Mouse (Mus musculus) midbrain, postnatal 0 days (tissue): ENCODE results near the gene Icos. TPM values are rescaled to one million over a fixed set of nuclear protein-coding genes. Genes with fewer than 3 reads are reported as not detected.

Experiments used
- ATAC-seq: fragments of 200-750 bp; cut with Nextera tagmentation; 2 replicates; pipeline ENCODE4 v1.8.0; 2017; ENCODE audit warnings: moderate number of reproducible peaks, mild to moderate bottlenecking, moderate TSS enrichment, moderate library complexity; ENCODE audit not compliant: low FRiP score
- DNase-seq: peaks from one replicate; pipeline ENCODE4 v3.0.0-alpha.2; 2015; ENCODE audit warnings: low spot score
- H3K27ac ChIP-seq: fragments of 300-500 bp; sonication (generic); 2 replicates; pipeline ENCODE4 v1.5.1; 2014; ENCODE audit warnings: low read depth, mild to moderate bottlenecking, low read length, mixed read lengths
- H3K27me3 ChIP-seq: fragments of 300-500 bp; sonication (generic); 2 replicates; pipeline ENCODE4 v1.6.1; 2014; ENCODE audit warnings: low read length, control low read depth, mixed read lengths; ENCODE audit not compliant: insufficient read depth
- H3K36me3 ChIP-seq: fragments of 300-500 bp; sonication (generic); 2 replicates; pipeline ENCODE4 v1.6.1; 2014; ENCODE audit warnings: low read length, control low read depth, mixed read lengths; ENCODE audit not compliant: insufficient read depth
- H3K4me1 ChIP-seq: fragments of 300-500 bp; sonication (generic); 2 replicates; pipeline ENCODE4 v1.6.1; 2014; ENCODE audit warnings: mild to moderate bottlenecking, control low read depth, antibody characterized with exemption, low read length, mixed read lengths; ENCODE audit not compliant: insufficient read depth
- H3K4me2 ChIP-seq: fragments of 300-500 bp; sonication (generic); 2 replicates; pipeline ENCODE4 v1.6.1; 2014; ENCODE audit warnings: low read depth, mild to moderate bottlenecking, low read length, mixed read lengths; ENCODE audit not compliant: poor library complexity, severe bottlenecking
- H3K4me3 ChIP-seq: fragments of 300-500 bp; sonication (generic); 2 replicates; pipeline ENCODE4 v1.5.1; 2014; ENCODE audit warnings: low read depth, mild to moderate bottlenecking, low read length, moderate library complexity
- H3K9ac ChIP-seq: fragments of 300-500 bp; sonication (generic); replicated peaks from 2 replicates; pipeline ENCODE4 v1.6.1; 2014; ENCODE audit warnings: mild to moderate bottlenecking, low read length, moderate library complexity, mixed read lengths; ENCODE audit not compliant: poor library complexity, severe bottlenecking
- H3K9me3 ChIP-seq: fragments of 300-500 bp; sonication (generic); 2 replicates; pipeline ENCODE4 v1.6.1; 2016; ENCODE audit warnings: low read length, control low read depth
- CTCF ChIP-seq: IDR thresholded peaks from 2 replicates; pipeline ENCODE4 v1.5.1; 2016; ENCODE audit warnings: antibody characterized with exemption, mild to moderate bottlenecking
- WGBS: fragments of 180-500 bp; shearing (Covaris S2); extraction: QIAGEN DNeasy Blood & Tissue Kit; methylation state at CpG from one replicate; pipeline ENCODE4 v1.1.7; 2014; 5-methylcytosine and 5-hydroxymethylcytosine counted together
- polyA plus RNA-seq: library from polyadenylated mRNA; unstranded; fragments of >200 nt; fragmentation: Nextera tagmentation; extraction: Ambion mirVana; gene quantifications from 2 replicates; pipeline ENCODE4 v1.2.1, GENCODE M21; 2015
- total RNA-seq: library from RNA; depleted of rRNA; stranded (reverse); fragments of >200 nt; gene quantifications from 2 replicates; pipeline ENCODE4 v1.2.3, GENCODE M21; 2014

The Icos gene
- total and polyA plus RNA-seq, 2 experiments from 2014 or later = 0.14 TPM; not detected in 1

DNA sequence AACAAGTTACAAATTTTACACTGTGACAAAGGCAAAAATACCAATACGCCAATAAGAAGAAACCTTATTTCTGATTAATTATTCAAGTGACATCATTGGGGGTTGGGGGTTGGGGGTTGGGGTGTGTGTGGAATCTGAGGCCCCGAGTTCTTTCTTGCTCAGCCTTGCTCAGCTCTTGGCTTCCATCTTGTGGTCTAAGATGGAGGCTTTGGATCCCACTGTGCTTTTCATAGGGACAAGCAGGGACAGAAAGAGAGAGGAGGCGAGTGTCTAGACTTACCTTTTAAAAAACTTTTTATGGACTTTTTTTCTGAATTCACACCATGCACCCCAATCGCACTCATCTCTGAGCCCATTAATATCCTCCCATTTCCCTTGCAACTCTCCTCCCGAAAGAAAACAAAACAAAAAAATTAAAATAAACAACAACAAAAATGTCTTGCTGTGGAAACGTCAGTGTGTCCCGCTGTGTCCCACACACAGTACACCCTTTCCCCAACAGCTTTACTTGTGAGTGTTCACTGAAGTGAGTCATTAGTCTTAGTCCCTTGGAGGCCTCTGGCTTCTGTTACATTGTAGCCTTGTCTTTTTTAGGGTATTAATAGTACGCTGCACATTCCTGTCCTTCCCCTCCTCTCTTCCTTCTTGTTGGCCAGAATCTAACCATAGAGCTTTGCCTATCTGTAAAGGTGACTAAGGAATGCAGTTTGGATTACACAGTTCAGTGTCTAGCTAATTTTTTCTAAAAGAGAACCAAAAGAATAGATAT is 31.9 kb upstream of the Icos start:
- ATAC-seq (no peak), DNase-seq (no peak)
- Histone ChIP-seq H3K9me3 (no peaks in the 10 kb centered on the region), H3K36me3 (no peaks in the 10 kb centered on the region), H3K9ac (no peak overlapping the region), H3K27ac (no peak overlapping the region), H3K27me3 (no peaks in the 10 kb centered on the region), H3K4me1 (no peaks in the 10 kb centered on the region), H3K4me2 (no peak overlapping the region), H3K4me3 (no peak overlapping the region)
- 75% methylated on average over 8 of the region's 8 CpGs for WGBS
- peak; percentile 55 for TF ChIP-seq CTCF

DNA sequence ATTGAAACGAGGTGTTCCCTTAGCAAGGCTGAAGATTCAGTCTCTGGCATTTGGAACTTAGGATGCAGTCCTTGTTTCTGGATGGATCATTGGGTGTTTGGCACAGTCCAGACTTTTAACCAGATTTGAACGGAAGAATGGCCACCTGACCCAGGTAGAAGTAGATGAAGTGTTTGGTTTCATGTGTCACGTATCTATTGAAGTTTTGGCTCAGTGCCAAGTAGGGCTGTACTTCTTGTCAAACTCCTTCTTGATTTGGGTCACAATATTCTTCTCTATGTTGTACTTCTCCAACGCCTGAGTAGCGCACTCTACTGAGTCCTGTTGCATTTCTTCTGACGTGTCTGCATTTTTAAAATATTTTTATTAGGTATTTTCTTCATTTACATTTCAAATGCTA is 29.6 kb upstream of the Icos start:
- no peak for ATAC-seq
- H3K4me3 ChIP-seq = no peak overlapping the region
- no peak overlapping the region for H3K9ac ChIP-seq
- H3K4me1 ChIP-seq = no peaks in the 10 kb centered on the region
- H3K4me2 ChIP-seq = no peak overlapping the region
- TF ChIP-seq CTCF = no peak
- H3K9me3 ChIP-seq = no peaks in the 10 kb centered on the region
- 90% methylated on average over 6 of the region's 6 CpGs for WGBS
- DNase-seq = no peak
- H3K27me3 ChIP-seq = no peaks in the 10 kb centered on the region
- H3K36me3 ChIP-seq = no peaks in the 10 kb centered on the region
- no peak overlapping the region for H3K27ac ChIP-seq

DNA sequence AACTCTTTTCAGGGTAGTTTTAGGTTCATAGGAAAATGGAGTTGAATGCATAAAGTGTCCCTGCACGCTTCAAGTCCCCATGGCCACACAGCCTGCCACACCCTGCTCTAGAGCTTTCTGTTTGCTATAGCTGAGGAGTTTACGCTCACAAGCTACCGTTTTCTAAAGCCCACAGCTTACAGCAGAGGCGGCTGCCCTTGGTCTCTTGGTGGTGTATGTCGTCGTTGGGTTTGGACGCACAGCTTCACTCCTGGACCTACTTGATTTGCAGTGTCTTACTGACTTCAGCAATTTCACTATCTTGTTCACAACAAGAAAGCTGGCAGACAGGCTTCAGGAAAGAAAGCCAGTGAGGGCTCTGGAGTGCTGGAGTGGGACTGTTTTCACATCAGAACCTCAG is 24.8 kb upstream of the Icos start:
- ATAC-seq (no peak), DNase-seq (no peak)
- H3K27me3 ChIP-seq = no peaks in the 10 kb centered on the region
- WGBS = 76% methylated on average over 7 of the region's 7 CpGs
- no peak overlapping the region for H3K4me2 ChIP-seq
- no peaks in the 10 kb centered on the region for H3K4me1 ChIP-seq
- no peaks in the 10 kb centered on the region for H3K9me3 ChIP-seq
- no peak overlapping the region for H3K27ac ChIP-seq
- no peak for TF ChIP-seq CTCF
- H3K4me3 ChIP-seq = no peak overlapping the region
- no peak overlapping the region for H3K9ac ChIP-seq
- H3K36me3 ChIP-seq = no peaks in the 10 kb centered on the region

DNA sequence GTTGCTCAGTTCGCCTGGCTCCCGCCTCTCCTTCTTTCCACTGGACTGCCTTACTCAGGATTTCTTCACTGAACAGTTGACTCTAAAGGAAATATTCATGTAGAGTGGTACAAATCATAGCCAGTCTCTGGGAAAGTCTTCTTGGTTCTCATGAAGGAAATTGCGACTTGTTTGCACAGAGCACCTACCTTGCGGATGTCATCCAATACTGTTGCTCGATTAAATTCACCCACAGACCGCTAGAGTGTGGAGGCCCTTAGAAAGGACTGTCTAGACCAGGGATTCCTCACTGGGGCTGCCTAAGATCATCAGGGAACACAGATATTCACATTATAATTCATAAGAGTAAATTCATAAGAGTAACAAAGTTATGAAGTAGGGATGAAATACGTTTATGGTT is 24.0 kb upstream of the Icos start:
- WGBS = 94% methylated on average over 7 of the region's 7 CpGs
- ATAC-seq (no peak), DNase-seq (no peak)
- no peaks in the 10 kb centered on the region for H3K9me3 ChIP-seq
- no peaks in the 10 kb centered on the region for H3K4me1 ChIP-seq
- H3K4me2 ChIP-seq = no peak overlapping the region
- TF ChIP-seq CTCF = no peak
- no peak overlapping the region for H3K4me3 ChIP-seq
- H3K27me3 ChIP-seq = no peaks in the 10 kb centered on the region
- no peak overlapping the region for H3K9ac ChIP-seq
- H3K27ac ChIP-seq = no peak overlapping the region
- no peaks in the 10 kb centered on the region for H3K36me3 ChIP-seq

DNA sequence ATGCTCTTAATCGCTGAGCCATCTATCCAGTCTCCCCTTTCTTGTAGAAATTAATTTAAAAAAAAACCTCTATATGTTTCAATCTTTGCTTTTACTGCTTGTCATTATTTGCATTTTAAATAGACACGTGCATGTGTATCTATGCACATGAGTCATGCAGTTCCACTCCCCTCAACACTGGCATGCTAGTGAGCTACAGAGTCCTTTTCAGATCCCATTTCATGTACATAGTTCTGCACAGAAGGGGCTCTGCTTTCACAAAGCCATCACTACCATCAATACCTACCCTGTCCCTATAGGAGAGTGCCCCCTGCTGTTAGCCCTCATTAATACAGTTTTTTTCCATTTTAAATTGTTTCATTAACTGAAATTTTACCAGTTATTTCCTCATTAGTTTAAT is 23.0 kb upstream of the Icos start:
- H3K27ac ChIP-seq = no peak overlapping the region
- DNase-seq = peak; percentile 24
- H3K9ac ChIP-seq = no peak overlapping the region
- 65% methylated on average over 2 of the region's 2 CpGs for WGBS
- H3K4me3 ChIP-seq = no peak overlapping the region
- H3K27me3 ChIP-seq = no peaks in the 10 kb centered on the region
- ATAC-seq = no peak
- peak; percentile 62 for TF ChIP-seq CTCF
- H3K4me2 ChIP-seq = no peak overlapping the region
- H3K9me3 ChIP-seq = no peaks in the 10 kb centered on the region
- no peaks in the 10 kb centered on the region for H3K36me3 ChIP-seq
- H3K4me1 ChIP-seq = no peaks in the 10 kb centered on the region

DNA sequence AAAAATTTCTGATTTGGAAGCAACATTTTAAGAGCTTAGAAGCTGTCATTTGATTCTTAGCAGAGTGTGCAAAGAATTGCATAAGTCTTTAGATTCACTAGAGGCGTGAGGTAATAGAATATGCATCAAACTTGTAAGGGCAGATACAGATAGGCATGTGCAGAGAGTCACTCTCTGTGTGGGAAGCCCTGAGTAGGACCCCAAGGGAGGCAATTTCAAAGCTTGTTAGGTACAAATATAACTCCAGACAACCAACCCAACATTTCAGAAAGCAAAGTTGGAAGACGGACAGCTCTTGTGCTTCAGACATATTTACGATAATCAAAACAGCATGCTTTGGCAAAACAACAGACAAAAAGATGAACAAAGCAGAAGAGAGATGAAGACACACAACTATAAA is 22.5 kb upstream of the Icos start:
- no peak overlapping the region for H3K4me2 ChIP-seq
- H3K27me3 ChIP-seq = no peaks in the 10 kb centered on the region
- H3K36me3 ChIP-seq = no peaks in the 10 kb centered on the region
- no peak overlapping the region for H3K4me3 ChIP-seq
- DNase-seq = no peak
- WGBS = 93% methylated on average over 3 of the region's 3 CpGs
- H3K9me3 ChIP-seq = no peaks in the 10 kb centered on the region
- H3K9ac ChIP-seq = no peak overlapping the region
- no peak for TF ChIP-seq CTCF
- H3K27ac ChIP-seq = no peak overlapping the region
- no peaks in the 10 kb centered on the region for H3K4me1 ChIP-seq
- ATAC-seq = no peak
